Mouse (Mus musculus): ENCODE results near the gene Vamp1.

- TF ChIP-seq CTCF (IDR thresholded peaks at IDR 0.05; ENCODE audit: low read depth, low read length) (no peak), POLR2AphosphoS5 (IDR thresholded peaks at IDR 0.05; ENCODE audit: insufficient replicate concordance, low read depth, low read length) (no peak)
Observed at GRCm38 (mm10) chr6:125222577-125222976, 7.2 kb downstream of the Vamp1 start.
